Mouse (Mus musculus) embryonic fibroblast, embryonic 13.5 days (primary cell): ENCODE results near the gene Gpx3.

Source experiments
- CTCF ChIP-seq: IDR thresholded peaks from 2 replicates; pipeline ENCODE4 v1.5.1; 2011; ENCODE audit warnings: mild to moderate bottlenecking, control low read depth, low read length, moderate library complexity, borderline replicate concordance; ENCODE audit not compliant: insufficient read depth
- POLR2A ChIP-seq: IDR thresholded peaks from 2 replicates; pipeline ENCODE4 v1.6.1; 2011; ENCODE audit warnings: low read depth, mild to moderate bottlenecking, control low read depth, low read length, moderate library complexity

DNA sequence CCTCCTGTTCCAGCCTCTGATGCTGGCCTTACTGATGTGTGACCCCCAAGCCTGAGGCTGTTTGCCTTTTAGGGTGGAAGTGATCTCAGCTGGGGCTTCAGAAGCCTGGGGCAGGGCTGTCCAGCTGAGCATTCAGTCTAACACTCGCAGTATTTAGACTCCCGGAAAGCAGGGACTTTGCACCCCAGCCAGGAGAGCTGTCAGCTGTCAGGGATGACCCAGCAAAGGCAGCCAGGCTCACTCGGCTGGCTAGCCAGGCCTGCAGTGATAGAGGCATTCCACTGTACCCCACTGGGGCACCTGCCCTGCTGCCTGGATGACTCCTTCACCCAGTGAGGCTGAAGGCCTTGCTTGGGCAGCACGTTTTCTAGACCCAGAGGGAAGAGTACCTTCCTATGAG lies 3.7 kb downstream of the Gpx3 start:
- TF ChIP-seq POLR2A: no peak
- no peak for TF ChIP-seq CTCF
